Mouse (Mus musculus) CD4-positive, CD25-positive, alpha-beta regulatory T cell, adult 4 months (primary cell): Measurements from ENCODE around the gene Tmem151a. TPM values are rescaled to one million over a fixed set of nuclear protein-coding genes. Genes with fewer than 3 reads are reported as not detected.
"Not testable (repeated sequence)": the region's sequence is repeated elsewhere in the genome, so short reads cannot be mapped to it uniquely, and the experiment has no call there.

Experiments used
- ATAC-seq: one replicate; pipeline ENCODE4 v1.8.0; 2017
- polyA plus RNA-seq, 2 experiments: library from polyadenylated mRNA; unstranded; fragments of 100-300 nt; shearing (Covaris generic); gene quantifications; one replicate each; pipeline ENCODE4 v1.2.1; 2017

Tmem151a gene
- polyA plus RNA-seq, 2 experiments from 2014 or later: not detected

DNA sequence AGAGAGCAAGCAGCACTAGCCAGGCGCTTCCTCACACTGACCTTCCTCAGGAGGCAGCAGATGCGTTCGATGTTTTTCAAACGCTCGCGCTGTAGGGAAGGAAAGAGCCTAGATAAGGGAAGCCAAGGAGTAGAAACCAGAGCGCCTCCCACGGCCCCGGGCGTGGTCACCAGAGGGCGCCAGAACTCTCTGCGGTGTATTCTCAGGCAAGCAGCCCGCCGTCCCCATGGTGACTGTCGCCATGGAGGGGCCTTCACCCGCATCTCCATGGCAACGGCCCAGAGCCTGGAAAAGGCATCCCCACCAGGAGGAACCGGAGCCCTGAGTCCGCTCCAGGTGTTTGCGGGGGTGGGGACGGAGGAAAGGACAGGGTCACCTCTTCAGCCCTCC, 8.9 kb upstream of the Tmem151a start:
- peak; percentile 73 for ATAC-seq

DNA sequence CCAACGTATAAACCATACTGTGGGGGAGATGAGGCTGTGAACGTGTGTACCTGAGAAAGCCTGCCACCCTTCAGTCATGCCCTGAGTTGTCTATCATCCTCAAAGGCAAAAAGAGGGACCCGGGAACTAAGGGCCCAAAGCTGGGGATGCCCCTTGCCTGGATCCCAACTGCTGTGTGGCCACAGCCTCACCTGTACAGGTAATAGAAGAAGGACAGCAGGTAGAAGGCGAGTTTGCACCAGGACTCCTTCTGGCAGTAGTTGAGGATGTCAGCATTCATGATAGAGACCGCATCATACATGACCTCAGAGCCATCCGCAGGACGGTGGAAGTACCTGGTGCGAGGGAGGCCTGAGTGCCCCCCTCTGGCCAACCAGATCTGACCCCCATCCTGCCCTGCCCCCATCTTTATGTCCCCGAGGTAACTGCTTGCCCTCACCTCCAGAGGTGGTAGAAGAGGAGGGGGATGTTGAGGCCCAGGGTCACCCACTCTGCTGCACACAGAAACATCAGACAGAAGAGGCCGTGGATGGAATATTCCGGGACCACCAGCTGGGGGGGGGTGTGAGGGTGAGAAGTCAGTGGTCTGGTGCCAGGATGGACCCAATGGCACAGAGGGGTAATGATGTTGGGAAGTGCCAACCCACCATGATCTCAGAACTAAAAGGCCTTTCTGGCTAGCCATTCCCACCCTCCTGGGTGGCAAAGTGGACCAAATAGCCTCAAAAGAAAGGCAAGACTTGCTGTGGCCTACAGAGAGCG, 8.3 kb upstream of the Tmem151a start:
- ATAC-seq: no peak

DNA sequence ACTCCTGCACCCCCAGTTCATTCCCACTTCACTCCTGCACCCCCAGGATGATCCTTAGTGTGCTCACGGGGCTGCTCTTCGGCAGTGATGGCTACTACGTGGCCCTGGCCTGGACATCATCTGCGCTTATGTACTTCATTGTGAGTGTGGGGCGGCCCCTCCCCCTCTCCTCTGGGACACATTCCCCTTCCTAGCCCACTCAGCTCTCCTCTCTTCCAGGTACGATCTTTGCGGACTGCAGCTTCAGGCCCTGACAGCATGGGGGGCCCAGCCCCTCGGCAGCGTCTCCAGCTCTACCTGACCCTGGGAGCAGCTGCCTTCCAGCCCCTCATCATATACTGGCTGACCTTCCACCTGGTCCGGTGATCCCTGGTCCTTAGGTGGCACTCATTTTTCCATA, 6.8 kb upstream of the Tmem151a start:
- no peak for ATAC-seq

DNA sequence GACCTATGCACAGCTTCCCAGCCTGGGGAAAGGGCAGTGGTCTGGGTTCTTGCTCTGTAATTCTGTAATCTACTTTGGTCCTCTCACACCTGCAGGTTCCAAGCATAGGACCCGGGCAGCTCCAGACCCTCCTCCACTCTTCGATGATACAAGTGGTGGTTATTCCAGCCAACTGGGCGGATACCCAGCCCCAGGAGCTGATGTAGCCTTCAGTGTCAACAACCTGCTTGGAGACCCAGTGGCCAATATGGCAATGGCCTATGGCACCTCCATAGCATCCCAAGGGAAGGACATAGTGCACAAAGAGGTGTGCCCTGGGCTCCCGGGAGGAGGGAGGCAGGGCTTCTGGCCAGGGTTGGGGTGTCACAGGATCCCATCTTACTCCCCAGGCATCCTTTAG, 4.0 kb upstream of the Tmem151a start:
- ATAC-seq: no peak

DNA sequence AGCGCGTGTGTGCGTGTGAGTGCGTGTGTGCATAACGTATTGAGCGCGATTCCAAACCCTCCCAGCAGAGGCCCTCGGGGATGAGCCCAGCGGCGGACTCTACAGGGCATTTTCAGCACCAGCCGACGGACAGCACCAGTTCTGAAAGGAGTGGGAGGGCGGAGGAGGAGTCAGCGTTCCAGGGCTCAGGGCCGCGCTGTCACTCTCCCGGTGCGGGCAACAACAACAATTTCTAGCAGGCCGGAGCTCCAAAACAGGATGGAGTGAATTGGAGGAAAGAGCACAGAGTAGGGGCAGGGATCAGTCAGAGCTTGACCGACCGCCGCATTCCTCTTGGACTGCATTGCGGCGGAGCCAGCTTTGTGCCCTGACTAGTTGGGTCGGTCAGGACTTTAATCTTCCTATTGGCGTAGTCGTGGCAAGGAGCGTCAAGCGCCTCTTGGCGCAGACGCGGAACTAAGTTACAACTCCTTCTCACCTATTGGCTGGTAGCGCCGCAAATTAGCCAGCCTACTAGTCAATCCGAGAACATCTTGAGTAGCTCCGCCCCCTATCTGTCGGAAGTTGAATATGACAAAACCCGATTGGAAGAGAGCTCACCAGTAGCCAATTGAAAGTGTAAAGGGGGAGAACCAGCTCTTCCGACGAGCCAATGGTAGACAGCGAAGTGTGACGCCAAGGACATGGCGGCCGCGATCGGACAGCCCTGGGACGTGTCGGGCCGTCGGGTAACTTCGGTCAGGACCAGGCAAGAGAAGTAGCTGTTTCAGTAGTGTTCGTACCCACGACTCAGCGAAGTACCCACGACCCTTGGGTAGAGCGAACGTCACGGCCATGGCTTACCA, 2.8 kb upstream of the Tmem151a start, which contains the start of gene Yif1a:
TSS of gene Yif1a (plus strand) at position 655 of the 845 bp plus-strand sequence.
- peak; percentile 93 for ATAC-seq

DNA sequence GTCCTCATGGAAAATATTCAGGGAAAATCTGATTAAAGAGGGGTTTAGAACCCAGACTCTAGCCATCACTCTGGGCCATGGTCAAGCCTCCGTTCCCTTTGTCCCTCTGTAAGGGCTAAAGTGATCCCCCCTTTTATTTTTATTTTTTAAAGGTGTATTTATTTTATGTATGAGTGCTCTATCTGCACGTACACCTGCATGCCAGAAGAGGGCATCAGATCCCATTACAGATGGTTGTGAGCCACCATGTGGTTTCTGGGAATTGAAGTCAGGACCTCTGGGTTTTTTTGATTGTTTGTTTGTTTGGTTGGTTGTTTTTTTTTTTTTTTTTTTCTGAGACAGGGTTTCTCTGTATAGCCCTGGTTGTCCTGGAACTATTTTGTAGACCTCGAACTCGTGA, 1.2 kb upstream of the Tmem151a start:
- not testable (repeated sequence) for ATAC-seq

DNA sequence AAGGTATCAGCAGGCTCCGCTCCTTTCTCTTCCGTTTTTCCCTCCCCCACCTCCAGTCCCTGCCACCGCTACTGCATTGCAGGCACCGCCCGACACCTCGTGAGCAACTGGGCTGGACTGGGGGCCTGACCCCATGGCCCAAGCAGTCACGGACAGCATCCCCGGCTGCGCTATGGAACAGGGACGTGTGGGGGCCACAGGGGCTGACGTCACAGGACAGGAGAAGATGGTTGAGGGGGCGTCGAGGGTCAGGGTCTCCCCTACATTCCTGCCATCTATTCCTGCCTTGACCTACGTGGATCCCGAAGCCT, 542 bp downstream of the Tmem151a start:
- no peak for ATAC-seq

DNA sequence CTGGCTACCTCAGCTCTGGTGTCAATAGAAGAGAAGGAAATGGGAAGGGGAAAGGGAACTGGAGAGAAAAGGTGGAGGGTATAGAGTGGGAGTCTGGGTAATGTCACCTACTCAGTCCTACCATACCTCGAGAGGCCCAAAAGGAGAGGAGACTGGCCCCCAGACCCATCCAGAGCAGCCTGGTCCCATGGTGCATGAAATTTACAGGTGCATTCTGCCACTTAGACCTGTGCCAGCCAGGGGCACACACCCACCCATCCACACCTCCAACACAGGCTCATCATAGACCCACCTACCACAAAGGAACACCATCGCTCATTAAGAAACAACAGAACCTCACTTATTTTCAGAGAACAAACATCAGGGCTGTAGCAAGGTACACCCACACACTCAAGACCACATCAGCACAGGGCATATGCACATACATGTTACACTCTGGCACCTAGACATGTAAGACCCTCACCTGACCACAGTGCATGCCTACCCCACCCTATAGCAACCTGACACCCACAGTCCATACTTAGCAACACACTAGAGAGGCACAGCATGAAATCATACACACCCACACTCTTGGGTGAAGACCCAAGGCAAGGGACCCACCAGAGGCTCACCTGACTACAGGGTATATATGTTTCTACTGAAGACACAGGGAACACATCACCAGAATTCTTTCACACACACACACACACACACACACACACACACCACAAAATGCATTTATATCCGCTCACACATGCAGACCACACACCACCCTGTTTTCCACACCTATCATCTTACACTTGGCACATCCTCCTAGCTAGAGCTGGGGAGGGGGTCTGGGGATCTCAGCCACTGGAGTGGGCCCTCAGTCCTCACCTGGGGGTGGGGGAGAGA, 1.1 kb downstream of the Tmem151a start:
- ATAC-seq: no peak

DNA sequence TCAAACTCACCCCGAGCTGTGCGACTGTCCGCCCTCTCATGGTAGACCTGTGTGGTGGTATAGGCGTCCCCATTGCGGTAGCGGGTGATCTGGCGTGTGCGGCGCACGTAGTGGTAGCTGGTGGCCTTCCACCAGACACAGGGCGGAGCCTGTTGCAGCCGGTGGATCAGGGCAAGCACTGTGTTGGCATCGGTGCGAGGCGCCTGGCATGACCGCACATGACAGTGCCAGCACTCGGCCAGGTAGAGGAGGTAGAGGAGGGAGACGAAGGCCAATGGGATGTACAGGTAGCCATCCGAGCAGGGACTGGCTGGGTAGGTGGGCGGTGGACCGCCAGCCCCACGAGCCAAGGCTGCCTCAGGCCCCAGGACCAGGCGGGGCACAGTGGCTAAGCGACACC, 2.7 kb downstream of the Tmem151a start:
- ATAC-seq: no peak

DNA sequence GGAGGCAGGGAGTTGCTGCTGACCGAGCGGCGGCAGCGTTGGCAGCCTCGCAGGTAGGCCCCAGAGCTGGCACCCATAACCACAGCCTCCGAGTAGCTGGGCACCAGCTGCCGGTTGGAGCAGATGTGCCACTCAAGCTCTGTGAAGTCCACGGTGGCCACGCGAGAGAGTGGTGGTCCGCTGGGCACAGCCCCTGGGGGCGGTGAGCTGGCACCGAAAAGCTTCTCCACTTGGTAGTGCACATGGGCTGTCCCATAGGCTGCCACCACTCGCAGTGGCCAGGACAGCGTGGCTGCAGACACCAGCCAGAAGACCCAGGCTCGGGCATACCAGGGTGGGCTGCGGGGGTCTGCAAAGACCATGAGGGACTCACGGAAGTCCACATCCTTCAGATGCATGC, 3.3 kb downstream of the Tmem151a start:
- ATAC-seq: no peak

DNA sequence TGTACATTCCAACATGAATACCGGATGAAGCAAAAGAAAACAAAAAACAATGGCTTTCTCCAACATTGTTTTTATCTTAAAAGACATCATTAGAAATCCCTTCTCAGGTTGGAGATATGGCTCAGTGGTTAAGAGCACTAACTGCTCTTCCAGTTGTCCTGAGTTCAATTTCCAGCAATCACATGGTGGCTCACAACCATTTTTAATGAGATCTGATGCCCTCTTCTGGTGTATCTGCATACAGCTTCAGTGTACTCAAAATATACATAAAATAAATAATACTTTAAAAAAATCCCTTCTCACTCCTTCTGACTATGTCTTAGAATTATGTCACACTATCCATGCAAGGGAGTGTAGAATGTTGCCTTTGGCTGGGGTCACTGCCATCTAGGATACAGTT, 6.1 kb downstream of the Tmem151a start:
- no peak for ATAC-seq

DNA sequence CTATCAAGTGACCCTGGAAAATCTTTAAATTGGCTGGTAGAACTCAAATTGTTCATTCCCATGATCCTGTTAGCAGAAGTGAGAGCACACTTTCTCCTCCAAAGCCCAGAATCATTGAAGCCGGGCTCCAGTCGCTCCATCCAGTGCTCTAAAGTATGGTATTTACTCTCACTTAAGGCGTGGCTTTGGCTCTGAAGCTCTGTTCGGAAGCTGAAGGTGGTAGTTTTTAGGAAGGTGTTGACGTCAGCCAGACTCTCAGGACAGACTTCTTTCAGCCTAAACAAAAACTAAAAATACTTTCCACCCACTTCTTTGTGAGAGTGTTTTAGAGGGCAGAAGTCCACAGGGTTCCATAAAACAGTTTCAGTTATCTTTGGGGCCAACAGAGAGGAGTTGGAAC, 11.8 kb downstream of the Tmem151a start:
- no peak for ATAC-seq

DNA sequence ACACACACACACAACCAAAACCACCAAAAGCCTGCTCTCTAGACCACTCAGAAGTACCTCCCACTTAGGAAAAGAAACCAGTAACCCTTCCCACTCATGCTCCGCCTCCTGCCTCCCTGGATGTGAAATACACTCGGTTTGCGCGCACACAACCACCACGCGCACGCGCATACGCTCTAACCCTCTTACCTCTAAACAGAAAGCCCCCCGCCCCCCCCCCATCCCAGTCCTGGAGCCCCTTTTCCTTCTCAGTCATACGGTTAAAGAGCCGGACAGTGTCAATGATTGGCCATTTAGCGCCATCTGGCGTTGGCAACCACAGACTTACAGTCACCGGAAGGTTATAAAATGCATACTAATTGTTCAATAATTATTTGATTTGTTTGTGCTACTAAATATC, 12.3 kb downstream of the Tmem151a start:
- ATAC-seq: no peak

DNA sequence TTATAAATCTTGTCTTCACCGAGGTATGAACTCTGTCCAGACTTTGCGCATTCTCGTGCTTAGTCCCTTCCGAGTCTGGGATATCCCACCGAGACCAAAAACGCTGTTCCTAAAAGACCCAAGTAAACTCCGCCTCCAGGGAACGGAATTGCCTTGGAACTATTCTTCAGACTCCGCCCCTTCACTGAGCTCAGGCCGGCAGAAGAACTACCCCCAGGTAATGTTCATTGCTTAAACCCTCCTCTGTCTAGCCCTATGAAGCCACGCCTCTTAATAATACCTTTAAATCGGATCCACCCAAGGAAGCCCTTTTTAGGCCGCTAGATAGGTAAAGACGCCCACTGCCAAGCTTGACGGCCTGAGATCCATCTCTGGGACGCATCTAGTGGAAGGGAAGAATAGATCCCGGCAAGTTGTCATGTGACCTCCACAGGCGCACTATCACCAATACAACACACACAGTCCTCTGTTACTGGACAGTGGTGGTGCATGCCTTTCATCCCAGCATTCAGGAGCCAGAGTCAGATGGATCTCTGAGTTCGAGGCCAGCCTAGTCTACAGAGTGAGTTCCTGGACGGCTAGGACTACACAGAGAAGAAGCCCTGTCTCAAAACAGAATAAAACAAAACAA, 12.8 kb downstream of the Tmem151a start:
- ATAC-seq: no peak

DNA sequence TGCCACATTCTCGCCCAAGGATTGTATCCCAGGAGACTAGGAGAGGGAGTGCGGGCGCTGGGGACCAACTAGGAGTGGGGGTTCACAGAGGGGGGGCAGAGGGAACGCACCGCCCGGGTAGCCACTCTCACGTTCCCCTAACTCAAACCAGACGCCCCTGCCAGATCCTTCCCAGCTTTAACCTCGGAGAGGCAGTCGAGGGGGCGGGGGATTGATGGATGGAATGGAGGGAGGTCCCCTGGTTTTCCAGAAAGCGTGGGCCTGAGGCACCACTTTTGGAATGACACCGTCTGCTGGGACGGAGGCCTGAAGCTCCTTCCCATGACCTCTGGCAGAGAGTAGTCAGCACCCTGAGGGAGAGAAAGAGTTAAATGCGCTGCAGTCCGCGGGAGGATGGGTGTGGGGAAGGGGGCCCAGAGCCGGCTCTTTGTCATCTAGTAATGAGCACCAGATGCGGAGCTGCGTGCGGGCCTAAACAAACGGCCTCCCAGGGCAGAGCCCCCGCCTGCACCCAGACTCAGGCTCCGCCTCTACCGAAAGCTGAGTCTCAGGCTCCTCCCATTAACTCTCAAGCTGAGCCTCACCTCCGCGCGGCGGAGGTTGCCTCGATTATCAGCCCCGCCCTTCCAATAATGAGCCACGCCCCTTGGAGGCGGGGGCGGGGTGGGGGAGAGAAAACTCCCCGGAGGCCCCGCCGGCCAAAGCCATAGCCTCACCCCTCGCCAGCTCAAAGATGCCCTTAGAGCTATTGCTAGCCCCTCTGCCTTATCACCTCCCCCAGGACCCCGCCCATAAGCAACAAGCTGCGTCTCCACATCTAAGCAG, 13.6 kb downstream of the Tmem151a start:
- ATAC-seq: peak; percentile 88

DNA sequence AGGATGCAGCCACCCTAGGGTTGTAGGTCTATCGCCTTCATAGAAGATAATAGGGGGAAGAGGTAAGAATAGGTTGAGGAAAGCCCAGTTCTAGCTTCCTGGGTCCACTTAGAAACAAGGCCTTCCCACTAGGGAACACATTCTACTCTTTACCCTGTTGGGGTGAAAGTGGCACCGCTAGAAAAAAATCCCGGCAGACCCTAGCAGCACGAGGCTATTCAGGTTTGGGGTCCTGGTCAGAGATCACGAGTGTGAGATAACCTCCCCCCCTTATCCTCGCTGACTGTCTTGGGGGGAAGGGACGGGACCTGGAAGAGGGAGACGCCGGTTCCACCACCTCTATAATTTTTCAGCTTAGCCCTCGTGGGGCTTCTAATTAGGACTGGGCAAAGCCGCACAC, 14.3 kb downstream of the Tmem151a start:
- ATAC-seq: no peak

DNA sequence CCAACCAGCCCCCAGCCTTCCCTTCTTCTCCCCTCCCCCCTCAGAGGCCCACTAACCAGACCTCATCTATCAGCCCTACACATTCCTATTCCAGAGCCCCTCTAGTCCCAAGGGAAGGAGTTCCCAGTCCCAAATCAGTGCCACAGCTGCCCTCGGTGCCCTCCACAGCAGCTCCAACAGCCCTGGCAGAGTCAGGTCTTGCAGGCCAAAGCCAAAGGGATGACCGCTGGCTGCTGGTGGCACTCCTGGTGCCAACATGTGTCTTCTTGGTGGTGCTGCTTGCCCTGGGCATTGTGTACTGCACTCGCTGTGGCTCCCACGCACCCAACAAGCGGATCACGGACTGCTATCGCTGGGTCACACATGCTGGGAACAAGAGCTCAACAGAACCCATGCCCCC, 15.4 kb downstream of the Tmem151a start:
- no peak for ATAC-seq

DNA sequence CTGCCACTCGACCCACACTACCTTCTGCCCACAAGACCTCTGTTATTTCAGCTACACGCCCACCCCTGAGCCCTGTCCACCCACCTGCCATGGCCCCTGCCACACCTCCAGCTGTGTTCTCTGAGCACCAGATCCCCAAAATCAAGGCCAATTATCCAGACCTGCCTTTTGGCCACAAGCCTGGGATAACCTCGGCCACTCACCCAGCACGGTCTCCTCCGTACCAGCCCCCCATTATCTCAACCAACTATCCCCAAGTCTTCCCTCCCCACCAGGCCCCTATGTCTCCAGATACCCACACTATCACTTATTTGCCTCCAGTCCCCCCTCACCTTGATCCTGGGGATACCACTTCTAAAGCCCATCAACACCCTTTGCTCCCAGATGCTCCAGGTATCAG, 15.8 kb downstream of the Tmem151a start:
- no peak for ATAC-seq

DNA sequence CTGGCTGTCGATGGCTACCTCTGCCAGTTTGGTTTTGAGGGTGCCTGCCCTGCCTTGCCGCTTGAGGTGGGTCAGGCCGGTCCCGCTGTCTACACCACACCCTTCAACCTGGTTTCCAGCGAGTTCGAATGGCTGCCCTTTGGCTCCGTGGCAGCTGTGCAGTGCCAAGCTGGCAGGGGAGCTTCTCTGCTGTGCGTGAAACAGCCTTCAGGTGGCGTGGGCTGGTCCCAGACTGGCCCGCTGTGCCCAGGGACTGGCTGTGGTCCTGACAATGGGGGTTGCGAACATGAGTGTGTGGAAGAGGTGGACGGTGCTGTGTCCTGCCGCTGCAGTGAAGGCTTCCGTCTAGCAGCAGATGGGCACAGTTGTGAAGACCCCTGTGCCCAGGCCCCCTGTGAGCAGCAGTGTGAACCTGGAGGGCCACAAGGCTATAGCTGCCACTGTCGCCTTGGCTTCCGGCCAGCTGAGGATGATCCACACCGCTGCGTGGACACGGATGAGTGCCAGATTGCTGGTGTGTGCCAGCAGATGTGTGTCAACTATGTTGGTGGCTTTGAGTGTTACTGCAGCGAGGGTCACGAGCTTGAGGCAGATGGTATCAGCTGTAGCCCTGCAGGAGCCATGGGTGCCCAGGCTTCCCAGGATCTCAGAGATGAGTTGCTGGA, 16.6 kb downstream of the Tmem151a start:
- no peak for ATAC-seq

DNA sequence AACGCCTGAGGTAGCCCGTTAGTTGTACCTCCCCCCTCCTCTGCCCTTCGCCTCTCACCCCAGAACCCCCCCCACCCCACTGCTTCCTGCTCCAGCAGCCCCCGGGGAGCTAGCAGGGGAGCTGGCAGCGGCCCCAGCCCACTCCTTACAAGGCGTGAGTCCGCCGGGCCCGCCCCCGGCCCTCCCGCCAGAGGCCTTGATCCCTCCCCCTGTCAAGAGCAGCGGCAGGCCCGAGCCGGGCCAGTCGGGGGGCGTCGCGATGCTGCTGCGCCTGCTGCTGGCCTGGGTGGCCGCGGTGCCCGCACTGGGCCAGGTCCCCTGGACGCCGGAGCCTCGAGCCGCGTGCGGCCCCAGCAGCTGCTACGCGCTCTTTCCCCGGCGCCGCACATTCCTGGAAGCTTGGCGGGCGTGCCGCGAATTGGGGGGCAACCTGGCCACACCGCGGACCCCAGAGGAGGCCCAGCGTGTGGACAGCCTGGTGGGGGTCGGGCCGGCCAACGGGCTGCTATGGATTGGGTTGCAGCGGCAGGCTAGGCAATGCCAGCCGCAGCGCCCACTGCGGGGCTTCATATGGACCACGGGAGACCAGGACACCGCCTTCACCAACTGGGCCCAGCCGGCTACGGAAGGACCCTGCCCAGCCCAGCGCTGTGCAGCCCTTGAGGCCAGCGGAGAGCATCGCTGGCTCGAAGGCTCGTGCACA, 17.3 kb downstream of the Tmem151a start, which contains the start of gene Cd248:
TSS of gene Cd248 (plus strand) at position 212 of the 703 bp plus-strand sequence.
- ATAC-seq: no peak
